Mouse (Mus musculus) MEL (cell line): ENCODE data around the gene Wt1.

Source experiments
- CTCF ChIP-seq, 3 experiments: IDR thresholded peaks in 2 of 3; conservative IDR thresholded peaks in 1 of 3; 2 replicates each; pipeline ENCODE4 v1.5.1; 2011 to 2012; ENCODE audit warnings: low read length in 3 of 3, low read depth in 2 of 3, mild to moderate bottlenecking in 2 of 3, improper control_type of control experiment in 1 of 3, inconsistent platforms in 1 of 3, mixed read lengths in 1 of 3, moderate library complexity in 1 of 3; ENCODE audit not compliant: control insufficient read depth in 1 of 3, insufficient read depth in 1 of 3, poor library complexity in 1 of 3, severe bottlenecking in 1 of 3
- GATA1 ChIP-seq: IDR thresholded peaks from 2 replicates; pipeline ENCODE4 v1.6.1; 2011; ENCODE audit warnings: low read depth, low read length, improper control_type of control experiment
- HCFC1 ChIP-seq: IDR thresholded peaks from 2 replicates; pipeline ENCODE4 v1.6.1; 2012; ENCODE audit warnings: low read depth, mild to moderate bottlenecking, inconsistent platforms, low read length, improper control_type of control experiment, moderate library complexity
- JUND ChIP-seq: IDR thresholded peaks from 2 replicates; pipeline ENCODE4 v1.6.1; 2011; ENCODE audit warnings: low read depth, mild to moderate bottlenecking, improper control_type of control experiment, low read length
- MAFK ChIP-seq: IDR thresholded peaks from 2 replicates; pipeline ENCODE4 v1.6.1; 2011; ENCODE audit warnings: low read depth, mild to moderate bottlenecking, low read length, improper control_type of control experiment, borderline replicate concordance
- POLR2A ChIP-seq, 2 experiments: IDR thresholded peaks; 2 replicates each; pipeline ENCODE4 v1.6.1; 2011 to 2012; ENCODE audit warnings: low read length in 2 of 2, mild to moderate bottlenecking in 2 of 2, control low read depth in 1 of 2, improper control_type of control experiment in 1 of 2, low read depth in 1 of 2, moderate library complexity in 1 of 2; ENCODE audit not compliant: control insufficient read depth in 1 of 2, insufficient read depth in 1 of 2, poor library complexity in 1 of 2
- RAD21 ChIP-seq: IDR thresholded peaks from 2 replicates; pipeline ENCODE4 v1.6.1; 2011; ENCODE audit warnings: mild to moderate bottlenecking, low read depth, low read length, improper control_type of control experiment
- SIN3A ChIP-seq: IDR thresholded peaks from 2 replicates; pipeline ENCODE4 v1.6.1; 2012; ENCODE audit warnings: low read length, improper control_type of control experiment, inconsistent platforms
- SMC3 ChIP-seq: IDR thresholded peaks from 2 replicates; pipeline ENCODE4 v1.6.1; 2011; ENCODE audit warnings: low read depth, low read length, improper control_type of control experiment
- USF1 ChIP-seq: IDR thresholded peaks from 2 replicates; pipeline ENCODE4 v1.6.1; 2014; ENCODE audit warnings: low read depth, mild to moderate bottlenecking, inconsistent platforms, low read length, improper control_type of control experiment, moderate library complexity
- ZC3H11A ChIP-seq: IDR thresholded peaks from 2 replicates; pipeline ENCODE4 v1.6.1; 2012; ENCODE audit warnings: low read depth, mild to moderate bottlenecking, inconsistent platforms, low read length, improper control_type of control experiment
- ZKSCAN1 ChIP-seq: IDR thresholded peaks from 2 replicates; pipeline ENCODE4 v1.6.1; 2012; ENCODE audit warnings: low read depth, mild to moderate bottlenecking, inconsistent platforms, low read length, improper control_type of control experiment, moderate library complexity

- TF ChIP-seq ZKSCAN1 (no peak), SMC3 (no peak), GATA1 (no peak), ZC3H11A (no peak), USF1 (no peak), JUND (no peak), POLR2A (IDR thresholded peaks at IDR 0.05; ENCODE audit: control insufficient read depth in 1 of 2, insufficient read depth in 1 of 2, low read depth in 1 of 2, low read length in 2 of 2, poor library complexity in 1 of 2) (no peak), CTCF (IDR thresholded peaks at IDR 0.05 in 2 of 3, conservative IDR thresholded peaks at IDR 0.05 in 1 of 3; ENCODE audit: control insufficient read depth in 1 of 3, insufficient read depth in 1 of 3, low read depth in 2 of 3, low read length in 3 of 3, poor library complexity in 1 of 3, severe bottlenecking in 1 of 3) (no peak), HCFC1 (no peak), SIN3A (no peak), MAFK (no peak), RAD21 (no peak)
These were observed 582 bp downstream of the Wt1 start for GRCm38 (mm10) chr2:105126691-105127530.
